Mouse (Mus musculus): Measurements from ENCODE around the gene Gtf3c4. TPM values are rescaled to one million over a fixed set of nuclear protein-coding genes. Genes with fewer than 3 reads are reported as not detected.
A peak's percentile ranks its signal among the peaks of the same experiment; 100 is the strongest.

Gene Gtf3c4
- polyA plus RNA-seq, 1 experiment from 2014 or later, result 24.4 TPM

GRCm38 (mm10) chr2:28842042-28842441, 1.9 kb upstream of the Gtf3c4 start:
- Histone ChIP-seq H3K36me3 (replicated peaks) (peaks cover 35% of the 10 kb centered on the region), H3K4me1 (peaks cover 39% of the 10 kb centered on the region), H3K27ac (no peak overlapping the region), H3K27me3 (ENCODE audit: poor library complexity, severe bottlenecking) (no peaks in the 10 kb centered on the region), H3K9me3 (no peaks in the 10 kb centered on the region), H3K4me3 (peak overlapping the region; percentile 98)
- no peak for DNase-seq (ENCODE audit: extremely low spot score, low spot score)
- 83% methylated on average over 3 of the region's 3 CpGs for WGBS

DNA sequence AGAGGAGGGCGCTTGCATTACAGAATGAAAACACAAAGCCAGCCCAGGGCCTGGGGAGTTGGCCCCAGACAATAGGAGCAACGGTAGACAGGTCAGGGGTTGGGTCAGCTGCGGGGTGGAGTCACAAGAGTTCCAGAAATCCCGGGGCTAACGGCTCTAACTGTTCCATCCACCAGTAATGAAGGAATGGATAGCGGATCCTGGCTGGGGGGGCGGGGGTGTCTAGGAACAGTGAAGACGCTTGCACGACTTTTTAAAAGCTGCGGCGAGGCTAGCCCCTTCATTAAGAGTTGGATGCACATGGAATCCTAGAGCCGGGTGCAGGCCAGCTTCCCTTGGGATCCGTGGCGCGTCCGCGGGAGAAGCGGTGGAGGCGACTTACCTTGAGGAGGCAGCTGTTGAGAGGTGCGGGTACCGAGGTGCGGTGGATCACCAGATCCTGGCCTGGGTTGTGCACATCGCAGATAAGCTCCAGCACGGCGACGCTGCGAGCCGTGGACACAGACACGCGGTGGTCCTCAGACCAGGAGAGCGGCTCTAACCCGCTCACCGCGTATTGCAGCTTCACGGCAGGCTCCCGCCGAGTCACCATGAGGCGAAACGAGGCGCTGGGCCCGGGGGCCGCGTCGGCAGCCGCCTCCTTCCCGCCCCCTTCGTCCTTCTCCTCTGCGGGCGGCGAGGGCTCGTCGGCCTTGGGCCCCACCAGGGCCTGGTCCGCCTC, 499 bp downstream of the Gtf3c4 start:
- DNase-seq (ENCODE audit: extremely low spot score, low spot score), result peak; percentile 24
- H3K9me3 ChIP-seq, result no peaks in the 10 kb centered on the region
- H3K27ac ChIP-seq, result peak overlapping the region; percentile 96
- H3K27me3 ChIP-seq (ENCODE audit: poor library complexity, severe bottlenecking), result no peaks in the 10 kb centered on the region
- under 1% methylated on average over 52 of the region's 53 CpGs for WGBS
- H3K36me3 ChIP-seq (replicated peaks), result peaks cover 27% of the 10 kb centered on the region
- peaks cover 39% of the 10 kb centered on the region for H3K4me1 ChIP-seq
- H3K4me3 ChIP-seq, result peak overlapping the region; percentile 98

DNA sequence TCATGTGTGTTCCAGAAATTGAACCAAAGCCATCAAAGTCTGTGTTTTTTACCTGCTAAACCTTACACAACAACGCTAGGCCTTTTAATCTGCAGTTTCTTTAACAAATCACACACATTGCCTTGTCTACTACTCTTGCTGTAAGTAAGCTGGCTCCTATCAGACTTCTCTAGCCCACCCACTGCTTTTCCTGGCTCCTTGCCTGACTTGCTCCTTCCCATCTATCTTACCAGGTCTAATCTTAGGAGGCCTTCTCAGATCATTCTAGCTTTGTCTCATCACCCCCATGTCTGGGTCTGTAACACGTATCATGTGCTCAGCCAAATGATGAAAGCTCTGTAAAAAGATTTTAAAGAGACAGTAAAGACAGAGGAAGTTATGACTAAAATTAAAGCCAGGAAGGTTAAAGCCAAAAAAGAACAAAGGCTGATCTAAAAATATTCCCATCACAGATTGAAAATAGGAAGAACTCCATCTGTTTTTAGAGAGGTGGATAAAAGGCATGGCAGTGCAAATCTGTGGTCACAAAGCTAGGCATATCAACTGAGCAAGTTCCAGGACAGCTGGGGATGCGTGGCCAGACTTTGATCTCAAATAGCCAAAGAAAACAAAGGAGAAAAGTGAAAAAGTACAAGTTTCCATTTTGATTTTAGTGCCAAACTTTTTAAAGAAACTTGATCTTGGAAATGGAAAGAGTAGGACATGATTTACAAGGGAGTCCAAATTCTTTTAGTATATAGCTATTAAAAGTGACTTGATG, 3.8 kb downstream of the Gtf3c4 start:
- Histone ChIP-seq H3K27ac (no peak overlapping the region), H3K4me1 (peaks cover 23% of the 10 kb centered on the region), H3K36me3 (replicated peaks) (peaks cover 56% of the 10 kb centered on the region), H3K27me3 (ENCODE audit: poor library complexity, severe bottlenecking) (no peaks in the 10 kb centered on the region), H3K4me3 (no peak overlapping the region), H3K9me3 (no peaks in the 10 kb centered on the region)
- no peak for DNase-seq (ENCODE audit: extremely low spot score, low spot score)
- WGBS, result 92% methylated on average over 3 of the region's 3 CpGs

DNA sequence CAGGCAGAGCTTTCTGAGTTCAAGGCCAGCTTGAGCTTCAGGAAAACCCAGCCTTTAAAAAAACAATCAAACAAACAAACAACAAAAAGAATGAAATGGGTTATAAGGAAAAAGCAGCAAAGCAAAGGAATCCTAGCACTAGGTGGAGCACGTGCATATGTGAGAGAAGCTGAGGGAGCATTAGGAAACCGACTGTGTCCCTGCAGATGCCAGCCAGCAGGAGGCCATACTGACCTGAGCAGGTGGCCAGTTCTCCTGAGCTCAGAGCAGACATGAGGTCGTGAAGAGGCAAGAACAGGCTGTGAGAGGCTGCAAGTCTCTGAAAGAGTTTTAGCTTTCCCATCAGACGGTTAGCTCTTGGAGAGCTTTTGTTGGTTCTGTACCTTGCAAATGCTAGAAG, 10.9 kb downstream of the Gtf3c4 start:
- H3K27ac ChIP-seq, result no peak overlapping the region
- H3K27me3 ChIP-seq (ENCODE audit: poor library complexity, severe bottlenecking), result no peaks in the 10 kb centered on the region
- H3K4me1 ChIP-seq, result no peaks in the 10 kb centered on the region
- WGBS, result 58% methylated on average over 4 of the region's 4 CpGs
- no peak for DNase-seq (ENCODE audit: extremely low spot score, low spot score)
- H3K36me3 ChIP-seq (replicated peaks), result peaks cover 100% of the 10 kb centered on the region
- H3K4me3 ChIP-seq, result no peak overlapping the region
- no peaks in the 10 kb centered on the region for H3K9me3 ChIP-seq

- no peak overlapping the region for H3K4me3 ChIP-seq
- DNase-seq (ENCODE audit: extremely low spot score, low spot score), result no peak
- 87% methylated on average over 4 of the region's 4 CpGs for WGBS
- H3K27ac ChIP-seq, result no peak overlapping the region
- H3K4me1 ChIP-seq, result peaks cover 6% of the 10 kb centered on the region; the same call in 1 of the 2 replicates
- H3K9me3 ChIP-seq, result no peaks in the 10 kb centered on the region
- peaks cover 19% of the 10 kb centered on the region for H3K36me3 ChIP-seq (replicated peaks)
- no peaks in the 10 kb centered on the region for H3K27me3 ChIP-seq (ENCODE audit: poor library complexity, severe bottlenecking)
These were observed 21.3 kb downstream of the Gtf3c4 start for GRCm38 (mm10) chr2:28818866-28819265.

DNA sequence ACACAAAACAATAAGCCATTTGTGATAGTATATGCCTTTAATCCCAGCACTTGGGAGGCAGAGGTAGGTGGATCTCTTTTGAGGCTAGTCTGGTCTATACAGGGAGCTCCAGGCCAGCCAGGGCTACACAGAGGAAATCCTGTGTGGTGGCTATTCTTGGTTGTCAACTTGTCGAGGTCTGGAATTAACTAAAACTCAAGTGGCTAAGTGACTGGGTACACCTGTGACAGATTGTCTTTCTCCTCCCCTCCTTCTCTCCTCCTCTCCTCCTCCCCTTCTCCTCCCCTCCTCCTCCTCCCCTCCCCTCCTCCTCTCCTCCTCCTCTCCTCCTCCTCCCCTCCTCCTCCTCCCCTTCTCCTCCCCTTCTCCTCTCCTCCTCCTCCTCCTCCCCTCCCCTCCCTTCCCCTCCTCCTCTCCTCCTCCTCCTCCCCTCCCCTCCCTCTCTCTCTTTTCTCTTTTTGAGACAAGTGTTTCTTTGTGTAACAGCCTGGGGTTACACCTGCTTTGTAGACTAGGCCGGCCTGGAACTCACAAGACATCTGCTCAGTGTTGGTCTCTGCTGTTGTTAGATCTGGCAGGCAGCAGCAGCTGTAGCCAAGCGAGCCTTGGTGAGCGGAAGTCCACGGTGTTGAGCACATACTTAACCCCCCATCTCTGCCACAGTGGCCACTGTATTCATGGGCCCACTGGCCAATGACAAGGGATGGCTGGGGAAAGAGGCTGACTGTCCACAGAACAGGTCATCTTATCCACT, 29.7 kb downstream of the Gtf3c4 start:
- no peaks in the 10 kb centered on the region for H3K9me3 ChIP-seq
- DNase-seq (ENCODE audit: extremely low spot score, low spot score), result no peak
- no peaks in the 10 kb centered on the region for H3K36me3 ChIP-seq (replicated peaks)
- 55% methylated on average over 5 of the region's 5 CpGs for WGBS
- peaks cover 14% of the 10 kb centered on the region for H3K4me1 ChIP-seq
- no peak overlapping the region for H3K4me3 ChIP-seq
- H3K27me3 ChIP-seq (ENCODE audit: poor library complexity, severe bottlenecking), result peaks cover 10% of the 10 kb centered on the region; the same call in 1 of the 2 replicates
- no peak overlapping the region for H3K27ac ChIP-seq

DNA sequence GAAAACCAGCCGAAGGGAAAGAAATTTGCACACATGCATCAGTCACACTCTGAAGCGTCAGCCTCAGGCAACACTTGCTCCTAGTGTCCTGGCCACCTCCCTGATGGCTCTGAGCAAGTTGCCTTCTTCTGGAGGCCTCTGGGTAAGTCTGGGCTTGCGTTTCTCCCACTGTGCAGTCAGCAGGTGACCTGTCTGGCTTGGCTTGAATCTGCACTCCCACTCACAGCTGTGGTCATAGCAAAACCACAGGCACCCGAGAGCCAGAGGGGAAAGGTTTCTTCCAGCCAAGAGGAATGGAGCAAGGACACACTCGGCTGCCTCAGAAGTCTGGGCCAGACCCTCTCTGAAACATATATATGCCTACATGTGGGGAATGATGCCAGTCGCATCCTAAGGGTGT, 31.3 kb downstream of the Gtf3c4 start:
- Histone ChIP-seq H3K4me3 (no peak overlapping the region), H3K27ac (no peak overlapping the region), H3K27me3 (ENCODE audit: poor library complexity, severe bottlenecking) (peaks cover 10% of the 10 kb centered on the region; the same call in 1 of the 2 replicates), H3K4me1 (peaks cover 14% of the 10 kb centered on the region), H3K9me3 (no peaks in the 10 kb centered on the region), H3K36me3 (replicated peaks) (no peaks in the 10 kb centered on the region)
- 84% methylated on average over 6 of the region's 6 CpGs for WGBS
- DNase-seq (ENCODE audit: extremely low spot score, low spot score), result no peak

DNA sequence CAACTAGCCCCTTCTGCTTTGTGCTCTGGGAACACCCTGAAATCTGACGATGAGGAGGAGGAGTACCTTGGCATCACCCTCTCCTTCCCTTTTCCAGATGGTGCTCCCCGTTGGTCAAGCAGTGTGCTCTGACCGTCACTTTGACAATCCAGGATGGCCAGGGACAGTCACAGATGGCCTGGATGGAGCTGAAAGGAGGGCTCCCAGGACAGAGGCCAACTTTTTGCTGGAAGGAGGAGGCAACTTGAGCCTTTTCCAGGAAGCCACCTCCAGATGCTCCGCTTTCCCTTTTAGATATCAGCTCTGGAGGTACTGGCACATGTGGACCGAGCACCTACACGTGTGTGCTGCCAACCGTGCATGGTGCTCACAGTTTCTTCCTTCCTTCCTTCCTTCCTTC, 36.8 kb downstream of the Gtf3c4 start:
- Histone ChIP-seq H3K4me3 (no peak overlapping the region), H3K27ac (no peak overlapping the region), H3K4me1 (peaks cover 4% of the 10 kb centered on the region), H3K36me3 (replicated peaks) (no peaks in the 10 kb centered on the region), H3K9me3 (no peaks in the 10 kb centered on the region), H3K27me3 (ENCODE audit: poor library complexity, severe bottlenecking) (peaks cover 51% of the 10 kb centered on the region)
- no peak for DNase-seq (ENCODE audit: extremely low spot score, low spot score)
- WGBS, result 87% methylated on average over 7 of the region's 7 CpGs

- Histone ChIP-seq H3K27me3 (ENCODE audit: poor library complexity, severe bottlenecking) (peaks cover 76% of the 10 kb centered on the region), H3K4me1 (peaks cover 22% of the 10 kb centered on the region), H3K4me3 (no peak overlapping the region), H3K36me3 (replicated peaks) (no peaks in the 10 kb centered on the region), H3K27ac (no peak overlapping the region), H3K9me3 (no peaks in the 10 kb centered on the region)
- DNase-seq (ENCODE audit: extremely low spot score, low spot score), result no peak
- 72% methylated on average over 2 of the region's 2 CpGs for WGBS
These were observed 40.6 kb downstream of the Gtf3c4 start for GRCm38 (mm10) chr2:28799575-28799974.

GRCm38 (mm10) chr2:28798390-28798789, 41.8 kb downstream of the Gtf3c4 start:
- Histone ChIP-seq H3K27ac (no peak overlapping the region), H3K9me3 (no peaks in the 10 kb centered on the region), H3K4me1 (peaks cover 22% of the 10 kb centered on the region), H3K27me3 (ENCODE audit: poor library complexity, severe bottlenecking) (peaks cover 85% of the 10 kb centered on the region), H3K36me3 (replicated peaks) (no peaks in the 10 kb centered on the region), H3K4me3 (no peak overlapping the region)
- no peak for DNase-seq (ENCODE audit: extremely low spot score, low spot score)
- WGBS, result 71% methylated on average over 3 of the region's 3 CpGs

- Histone ChIP-seq H3K9me3 (no peaks in the 10 kb centered on the region), H3K4me3 (no peak overlapping the region), H3K27ac (no peak overlapping the region), H3K4me1 (peaks cover 30% of the 10 kb centered on the region), H3K27me3 (ENCODE audit: poor library complexity, severe bottlenecking) (peaks cover 80% of the 10 kb centered on the region), H3K36me3 (replicated peaks) (no peaks in the 10 kb centered on the region)
- 47% methylated on average over 18 of the region's 18 CpGs for WGBS
- peak; percentile 36 for DNase-seq (ENCODE audit: extremely low spot score, low spot score)
These were observed 42.6 kb downstream of the Gtf3c4 start for GRCm38 (mm10) chr2:28797490-28798106.

- H3K4me1 ChIP-seq, result peaks cover 35% of the 10 kb centered on the region
- H3K4me3 ChIP-seq, result no peak overlapping the region
- WGBS, result 85% methylated on average over 8 of the region's 8 CpGs
- H3K27me3 ChIP-seq (ENCODE audit: poor library complexity, severe bottlenecking), result peaks cover 80% of the 10 kb centered on the region
- H3K27ac ChIP-seq, result no peak overlapping the region
- no peak for DNase-seq (ENCODE audit: extremely low spot score, low spot score)
- no peaks in the 10 kb centered on the region for H3K9me3 ChIP-seq
- H3K36me3 ChIP-seq (replicated peaks), result no peaks in the 10 kb centered on the region
These were observed 43.9 kb downstream of the Gtf3c4 start for GRCm38 (mm10) chr2:28796298-28796697.
